Mouse (Mus musculus): Measurements from ENCODE around the gene Abhd4. TPM values are rescaled to one million over a fixed set of nuclear protein-coding genes. Genes with fewer than 3 reads are reported as not detected.

The Abhd4 gene
- polyA plus RNA-seq, 1 experiment from 2014 or later: 113 TPM

- ATAC-seq (peak; percentile 89), DNase-seq (ENCODE audit: low read depth, low spot score) (peak; percentile 88)
- in situ Hi-C loops (cut with MboI; ENCODE audit: low pct_unique_long_range_greater_than_20kb): loop anchor here (10.0 kb wide), 2 partner anchors 352 to 422 kb away; partner anchors contain the start of genes Ajuba, Cdh24 and Gm17606
- CTCF ChIA-PET: interaction anchor here (2.6 kb wide), 1 partner anchor 37 kb away, joined by 6 read pairs; no protein-coding TSS in a partner anchor
- no peaks in the 10 kb centered on the region for H3K27me3 ChIP-seq
- TF ChIP-seq CTCF (IDR thresholded peaks at IDR 0.05): no peak
- POLR2A ChIA-PET: interaction anchor here (0.5 kb wide), 1 partner anchor 41 kb away, joined by 4 read pairs; no protein-coding TSS in a partner anchor
Observed at GRCm38 (mm10) chr14:54222289-54222727, 31.7 kb upstream of the Abhd4 start.

- POLR2A ChIA-PET: no interaction called here
- in situ Hi-C loops (cut with MboI; ENCODE audit: low pct_unique_long_range_greater_than_20kb): loop anchor here (10.0 kb wide), 2 partner anchors 351 to 421 kb away; partner anchors contain the start of genes Ajuba, Cdh24 and Gm17606
- ATAC-seq: no peak
Observed at GRCm38 (mm10) chr14:54223315-54224063, 30.5 kb upstream of the Abhd4 start.

GRCm38 (mm10) chr14:54224064-54224417, 29.9 kb upstream of the Abhd4 start:
- DNase-seq (ENCODE audit: low read depth, low spot score): no peak
- no peak for TF ChIP-seq CTCF (IDR thresholded peaks at IDR 0.05)
- no peak for ATAC-seq
- in situ Hi-C loops (cut with MboI; ENCODE audit: low pct_unique_long_range_greater_than_20kb): loop anchor here (10.0 kb wide), 2 partner anchors 351 to 421 kb away; partner anchors contain the start of genes Ajuba, Cdh24 and Gm17606
- POLR2A ChIA-PET: no interaction called here
- CTCF ChIA-PET: interaction anchor here (1.4 to 5.1 kb wide), 3 partner anchors 15 to 164 kb away, joined by 4 to 20 read pairs (median 4); no protein-coding TSS in a partner anchor
- no peaks in the 10 kb centered on the region for H3K27me3 ChIP-seq

More at GRCm38 (mm10) chr14:54223315-54224063, 30.5 kb upstream of the Abhd4 start:
- no peaks in the 10 kb centered on the region for H3K27me3 ChIP-seq
- no peak for DNase-seq (ENCODE audit: low read depth, low spot score)
- no peak for TF ChIP-seq CTCF (IDR thresholded peaks at IDR 0.05)
- CTCF ChIA-PET: interaction anchor here (0.8 to 2.6 kb wide), 4 partner anchors 15 to 227 kb away, joined by 3 to 6 read pairs (median 4); no protein-coding TSS in a partner anchor

GRCm38 (mm10) chr14:54224484-54225467, 29.2 kb upstream of the Abhd4 start:
- in situ Hi-C loops (cut with MboI; ENCODE audit: low pct_unique_long_range_greater_than_20kb): loop anchor here (5.0 to 10.0 kb wide), 3 partner anchors 228 to 420 kb away; partner anchors contain the start of genes Ajuba, Cdh24 and Gm17606
- ChIA-PET POLR2A (no interaction called here), CTCF (interaction anchor here (1.4 to 5.1 kb wide), 3 partner anchors 14 to 164 kb away, joined by 4 to 20 read pairs (median 4); no protein-coding TSS in a partner anchor)
- no peak for DNase-seq (ENCODE audit: low read depth, low spot score)
- ATAC-seq: no peak
- TF ChIP-seq CTCF (IDR thresholded peaks at IDR 0.05): no peak
- no peaks in the 10 kb centered on the region for H3K27me3 ChIP-seq

- ChIA-PET CTCF (interaction anchor here (1.8 to 5.1 kb wide), 5 partner anchors 10 to 198 kb away, joined by 4 to 24 read pairs (median 12); no protein-coding TSS in a partner anchor), POLR2A (no interaction called here)
- no peaks in the 10 kb centered on the region for H3K27me3 ChIP-seq
- no peak for ATAC-seq
- no peak for TF ChIP-seq CTCF (IDR thresholded peaks at IDR 0.05)
- in situ Hi-C loops (cut with MboI; ENCODE audit: low pct_unique_long_range_greater_than_20kb): loop anchor here (5.0 to 10.0 kb wide), 3 partner anchors 227 to 419 kb away; partner anchors contain the start of genes Ajuba, Cdh24 and Gm17606
- DNase-seq (ENCODE audit: low read depth, low spot score): no peak
Observed at GRCm38 (mm10) chr14:54225725-54226124, 28.3 kb upstream of the Abhd4 start.

GRCm38 (mm10) chr14:54226911-54227811, 26.8 kb upstream of the Abhd4 start:
- in situ Hi-C loops (cut with MboI; ENCODE audit: low pct_unique_long_range_greater_than_20kb): loop anchor here (5.0 to 10.0 kb wide), 3 partner anchors 225 to 418 kb away; partner anchors contain the start of genes Ajuba, Cdh24 and Gm17606
- ChIA-PET CTCF (interaction anchor here (0.7 to 5.1 kb wide), 12 partner anchors 9 to 265 kb away, joined by 3 to 24 read pairs (median 5); partner anchors contain the start of genes Abhd4 and Dad1), POLR2A (interaction anchor here (0.7 kb wide), 1 partner anchor 327 kb away, joined by 3 read pairs; the partner anchor contains the start of gene Haus4)
- no peak for TF ChIP-seq CTCF (IDR thresholded peaks at IDR 0.05)
- no peaks in the 10 kb centered on the region for H3K27me3 ChIP-seq
- DNase-seq (ENCODE audit: low read depth, low spot score): no peak
- ATAC-seq: no peak

- TF ChIP-seq CTCF (IDR thresholded peaks at IDR 0.05): no peak
- in situ Hi-C loops (cut with MboI; ENCODE audit: low pct_unique_long_range_greater_than_20kb): loop anchor here (5.0 to 10.0 kb wide), 3 partner anchors 224 to 417 kb away; partner anchors contain the start of genes Ajuba, Cdh24 and Gm17606
- ChIA-PET POLR2A (interaction anchor here (0.7 kb wide), 1 partner anchor 326 kb away, joined by 3 read pairs; the partner anchor contains the start of gene Haus4), CTCF (interaction anchor here (0.6 to 5.1 kb wide), 11 partner anchors 10 to 265 kb away, joined by 3 to 24 read pairs (median 6); partner anchors contain the start of genes Abhd4 and Dad1)
- ATAC-seq: no peak
- DNase-seq (ENCODE audit: low read depth, low spot score): no peak
- no peaks in the 10 kb centered on the region for H3K27me3 ChIP-seq
Observed at GRCm38 (mm10) chr14:54227911-54228451, 26.0 kb upstream of the Abhd4 start.

- DNase-seq (ENCODE audit: low read depth, low spot score): no peak
- no peak for ATAC-seq
- no peak for TF ChIP-seq CTCF (IDR thresholded peaks at IDR 0.05)
- in situ Hi-C loops (cut with MboI; ENCODE audit: low pct_unique_long_range_greater_than_20kb): loop anchor here (5.0 to 10.0 kb wide), 3 partner anchors 224 to 416 kb away; partner anchors contain the start of genes Ajuba, Cdh24 and Gm17606
- POLR2A ChIA-PET: no interaction called here
- CTCF ChIA-PET: interaction anchor here (0.6 to 5.1 kb wide), 9 partner anchors 10 to 238 kb away, joined by 3 to 24 read pairs (median 7); partner anchors contain the start of genes Abhd4 and Dad1
- no peaks in the 10 kb centered on the region for H3K27me3 ChIP-seq
Observed at GRCm38 (mm10) chr14:54228501-54228900, 25.5 kb upstream of the Abhd4 start.

Measured in Patski (cell line).